Mouse (Mus musculus) adrenal gland, adult (tissue): ENCODE measurements around the gene Aff3.

Source experiments
- DNase-seq, 2 experiments: peaks; one replicate each; pipeline ENCODE4 v3.0.0; 2022 to 2023; ENCODE audit warnings: low spot score in 1 of 2; ENCODE audit not compliant: inconsistent age in 2 of 2

Aff3 gene

DNA sequence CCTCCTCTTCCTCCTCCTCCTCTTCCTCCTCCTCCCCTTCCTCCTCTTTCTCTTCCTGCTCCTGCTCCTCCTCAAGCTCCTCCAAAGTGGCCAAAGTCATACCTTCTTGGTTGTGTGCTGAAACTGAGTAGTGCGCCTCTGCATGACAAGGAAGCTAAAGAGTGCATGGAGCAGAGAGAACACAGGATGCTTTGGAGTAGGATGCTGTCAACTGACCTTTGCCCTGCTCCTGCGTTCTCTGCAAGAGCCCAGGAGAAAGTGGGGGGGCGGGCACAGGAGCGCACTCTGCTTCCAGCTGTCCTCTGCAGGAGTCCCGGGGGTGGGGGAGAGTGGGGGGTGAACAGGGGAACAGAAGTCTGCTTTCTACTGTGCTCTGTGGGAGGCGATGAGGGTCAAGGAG, 167.2 kb downstream of the Aff3 start:
- DNase-seq = no peak

DNA sequence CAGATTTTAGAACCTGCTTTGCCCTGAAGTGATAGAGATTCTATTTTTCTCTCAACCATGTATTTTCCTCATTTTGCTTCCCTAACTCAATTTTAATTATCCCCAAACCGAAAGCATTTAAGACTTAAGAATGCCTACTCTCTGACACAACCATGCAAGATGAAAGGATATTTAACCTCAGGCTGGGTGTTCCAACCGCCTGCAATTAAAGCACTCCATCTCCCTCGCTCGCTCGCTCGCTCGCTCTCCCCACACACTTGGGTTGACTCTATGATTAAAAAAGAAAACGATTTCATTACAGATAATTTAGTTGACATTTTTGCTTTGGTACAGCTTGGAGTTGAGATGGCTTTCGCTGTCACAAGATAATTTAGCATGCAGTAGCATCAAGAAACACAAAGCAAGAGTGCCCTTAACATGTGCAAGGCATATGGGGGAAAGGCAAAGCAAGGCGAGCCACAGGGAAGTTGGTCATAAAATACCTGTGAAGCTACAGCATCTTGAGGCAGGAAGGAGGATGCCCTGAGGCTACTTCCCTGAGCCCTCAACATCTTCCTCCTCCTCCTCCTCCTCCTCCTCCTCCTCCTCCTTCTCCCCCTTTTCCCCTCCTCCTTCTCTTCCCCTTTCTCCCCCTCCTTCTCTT, 167.7 kb downstream of the Aff3 start:
- DNase-seq = no peak

DNA sequence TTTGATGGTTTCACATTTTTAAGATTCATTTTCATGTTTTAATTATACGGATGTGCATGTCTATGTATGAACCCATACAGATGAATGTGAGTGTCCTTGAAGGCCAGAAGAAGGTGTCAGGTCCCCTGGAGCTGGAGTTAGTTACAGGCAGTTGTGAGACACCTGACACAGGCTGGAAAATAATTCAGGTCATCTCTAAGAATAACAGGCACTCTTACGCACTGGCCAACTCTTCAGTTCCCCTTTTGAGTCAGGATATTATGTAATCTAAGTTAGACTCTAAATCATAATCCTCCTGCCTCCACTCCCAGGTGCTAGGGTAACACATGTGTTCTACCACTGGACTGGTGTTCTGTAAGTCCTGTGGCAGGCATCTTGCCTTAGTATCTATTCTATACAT, 169.5 kb downstream of the Aff3 start:
- DNase-seq = no peak

DNA sequence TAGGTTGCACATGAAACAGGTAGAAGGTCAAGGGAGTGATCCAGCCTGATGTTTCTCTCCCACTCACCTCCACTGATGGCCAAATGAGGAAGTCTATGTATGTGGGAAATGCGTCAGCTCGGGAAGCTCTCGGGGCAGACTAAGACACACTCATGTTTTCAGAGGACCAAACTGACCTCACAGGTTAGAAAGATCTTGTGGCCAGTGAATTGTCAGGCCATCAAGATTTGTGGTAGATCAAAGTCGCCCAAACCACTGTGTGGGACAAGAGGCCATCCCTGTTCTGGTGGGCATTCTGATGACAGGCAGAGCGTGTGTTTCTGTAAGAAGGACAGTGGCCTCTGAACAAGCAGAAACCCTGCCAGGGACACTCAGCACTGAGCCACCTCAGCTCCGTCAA, 175.0 kb downstream of the Aff3 start:
- DNase-seq = no peak

GRCm38 (mm10) chr1:38488667-38489210, 176.0 kb downstream of the Aff3 start:
- DNase-seq = no peak

DNA sequence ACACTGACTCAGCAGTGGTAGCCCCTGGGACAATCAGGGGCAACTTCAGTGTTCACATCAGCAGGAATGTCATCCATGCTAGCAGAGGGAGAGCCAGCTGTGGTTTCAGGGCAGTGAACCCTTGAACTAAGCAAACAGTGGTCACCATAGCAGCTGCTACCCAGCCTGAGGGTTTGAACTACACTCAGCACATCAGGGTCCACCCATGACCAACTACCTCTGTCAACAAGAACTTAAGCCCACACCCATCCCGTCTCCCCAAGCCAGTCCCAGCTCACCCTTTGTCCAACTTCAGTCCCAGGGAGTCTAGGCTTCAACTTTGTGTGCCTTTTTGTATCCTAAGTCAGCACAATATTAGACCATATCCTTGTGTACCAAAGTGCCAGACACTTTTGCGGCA, 176.9 kb downstream of the Aff3 start:
- DNase-seq = no peak

DNA sequence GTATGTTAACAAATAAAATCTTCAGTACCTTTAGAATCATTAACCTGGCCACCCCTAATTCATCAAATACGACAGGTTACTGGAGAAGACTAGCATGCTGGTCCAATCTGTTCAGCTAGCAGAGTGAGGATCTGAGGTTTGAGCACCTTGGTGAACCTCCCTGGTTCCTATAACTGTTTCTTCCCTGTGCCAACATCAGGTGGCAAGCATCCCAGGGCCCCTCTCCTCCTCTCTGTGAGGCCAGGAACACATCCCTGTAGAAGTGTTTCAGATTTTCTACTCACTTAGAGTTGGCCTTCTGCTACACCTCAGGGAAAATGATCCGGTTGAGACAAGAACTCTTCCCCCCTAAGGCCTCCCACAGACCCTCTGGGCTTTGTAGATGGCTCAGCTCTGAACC, 181.6 kb downstream of the Aff3 start:
- DNase-seq = no peak

GRCm38 (mm10) chr1:38478246-38478743, 186.5 kb downstream of the Aff3 start:
- DNase-seq = no peak

DNA sequence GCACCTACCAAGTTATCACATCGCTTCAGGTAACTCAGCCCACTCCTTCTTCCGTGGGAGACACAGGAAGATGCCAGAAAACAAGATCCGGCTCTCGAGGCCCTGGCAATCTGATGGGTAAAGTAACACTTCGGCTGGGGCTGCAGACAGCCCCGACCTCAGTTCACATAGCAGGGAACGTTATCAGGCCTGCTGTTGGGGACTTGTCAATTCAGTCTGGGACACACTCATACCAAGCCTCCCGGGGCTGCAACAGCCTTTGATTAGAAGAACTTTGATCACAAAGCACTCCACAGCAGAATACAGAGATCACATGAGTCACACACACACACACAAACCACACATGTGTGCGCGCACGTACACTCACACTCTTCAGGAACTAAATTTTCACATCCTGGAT, 193.9 kb downstream of the Aff3 start:
- no peak for DNase-seq

GRCm38 (mm10) chr1:38470166-38470565, 194.6 kb downstream of the Aff3 start:
- DNase-seq = peak; percentile 23 to 55

GRCm38 (mm10) chr1:38467305-38468083, 197.3 kb downstream of the Aff3 start:
- DNase-seq = no peak

DNA sequence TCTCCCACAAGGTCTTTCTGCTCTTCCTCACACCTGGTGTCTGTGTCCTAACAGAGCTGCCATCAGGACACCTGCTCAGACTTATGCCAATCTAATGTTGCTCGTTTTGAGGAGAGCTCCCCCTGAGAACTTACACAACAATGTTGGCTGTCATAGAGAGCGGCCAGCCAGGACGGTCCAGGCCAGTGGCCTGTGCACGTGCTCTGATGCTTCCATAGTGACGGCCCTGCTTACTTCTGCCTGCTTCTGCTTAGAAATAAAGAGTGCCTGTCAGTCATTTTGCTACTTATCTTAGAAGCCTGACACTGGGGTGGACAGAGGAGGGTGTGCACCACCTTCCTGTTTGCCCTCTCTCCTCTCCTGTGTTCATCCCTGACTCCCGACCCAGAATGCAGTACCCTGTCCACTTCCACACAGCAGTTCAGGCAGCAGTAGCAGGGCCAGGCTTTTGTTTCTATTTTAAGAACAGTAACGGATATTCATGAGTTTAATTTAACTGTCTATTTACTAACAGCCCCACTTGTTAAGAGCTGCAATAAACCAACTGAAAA, 208.0 kb downstream of the Aff3 start:
- no peak for DNase-seq

DNA sequence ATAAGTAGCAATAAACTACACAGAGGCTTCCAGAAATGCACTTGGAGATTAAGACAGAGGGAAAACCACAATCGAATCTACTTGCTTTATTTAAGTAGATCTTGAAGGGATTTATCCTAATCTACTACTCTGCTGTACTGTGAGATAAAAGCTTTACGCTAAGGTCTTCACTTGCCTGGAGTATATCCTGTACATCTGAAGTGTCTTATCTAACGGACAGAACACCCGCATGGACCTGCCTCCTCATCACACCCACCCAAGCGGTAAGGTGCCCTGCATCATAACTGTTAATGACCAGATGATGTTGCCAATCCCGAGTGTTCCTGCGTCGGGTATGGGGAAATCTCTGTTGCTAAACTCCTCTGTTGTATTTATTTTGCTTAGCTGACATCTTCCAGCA, 209.8 kb downstream of the Aff3 start:
- DNase-seq = no peak

GRCm38 (mm10) chr1:38451367-38451766, 213.4 kb downstream of the Aff3 start:
- no peak for DNase-seq

- DNase-seq = peak; percentile 17 to 36
Measured at GRCm38 (mm10) chr1:38450677-38451076, 214.1 kb downstream of the Aff3 start.

- no peak for DNase-seq
Measured at GRCm38 (mm10) chr1:38449816-38450478, 214.8 kb downstream of the Aff3 start.

DNA sequence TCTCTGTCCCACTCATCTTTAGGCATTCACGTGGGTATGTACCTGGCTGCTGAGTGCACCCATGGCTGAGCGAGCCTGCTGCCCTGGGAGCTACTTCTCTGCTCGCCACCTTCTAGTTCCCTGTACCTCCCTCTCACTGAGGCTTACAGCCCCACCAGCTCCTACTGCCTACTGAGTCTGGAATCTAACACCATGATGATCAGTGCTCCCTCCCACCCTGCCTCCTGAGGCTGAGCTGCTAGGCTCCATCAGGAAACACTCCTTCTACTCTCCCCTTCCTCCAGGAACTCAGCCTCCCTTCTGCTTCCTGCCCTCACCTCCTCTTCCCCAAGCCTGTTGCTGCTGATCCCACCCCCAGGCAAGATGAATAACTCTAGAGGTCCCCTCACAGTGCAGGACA, 215.9 kb downstream of the Aff3 start:
- no peak for DNase-seq

GRCm38 (mm10) chr1:38447581-38447980, 217.2 kb downstream of the Aff3 start:
- DNase-seq = no peak

DNA sequence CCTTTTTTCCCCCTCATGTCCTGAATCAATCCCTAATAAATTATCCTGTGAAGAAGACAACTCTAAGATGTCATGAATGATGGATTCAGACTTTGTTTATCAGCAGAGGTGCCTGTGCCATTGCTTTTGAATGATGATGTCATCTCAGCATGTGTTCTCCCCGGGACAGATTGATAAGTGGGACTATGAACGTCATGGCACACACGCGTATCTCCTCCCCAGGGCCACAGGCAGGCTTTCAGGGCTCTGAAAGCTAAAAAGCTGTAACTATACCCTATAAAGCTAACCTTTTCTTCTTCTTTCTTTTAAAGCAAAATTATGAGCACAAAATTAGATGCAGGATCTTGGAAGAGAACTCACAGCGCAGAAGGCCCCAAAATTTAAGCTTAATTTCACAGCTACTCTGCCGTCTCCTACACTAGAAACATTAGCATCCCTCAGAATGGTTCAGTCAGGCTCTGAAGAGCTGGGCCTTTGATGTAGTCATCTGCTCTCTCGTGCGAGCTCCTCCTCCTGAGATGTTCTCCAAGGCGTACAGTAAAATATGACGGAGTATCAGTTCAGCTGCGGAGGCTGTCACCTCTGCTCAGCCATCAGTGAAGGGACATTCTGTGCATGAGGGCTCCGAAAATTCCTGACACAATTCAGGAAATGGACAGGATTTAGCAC, 218.5 kb downstream of the Aff3 start:
- no peak for DNase-seq

- DNase-seq = no peak
Measured at GRCm38 (mm10) chr1:38442887-38443286, 221.9 kb downstream of the Aff3 start.

- no peak for DNase-seq
Measured at GRCm38 (mm10) chr1:38442479-38442878, 222.3 kb downstream of the Aff3 start.
